Mouse (Mus musculus): ENCODE data around the gene Pir.

Gene Pir

DNA sequence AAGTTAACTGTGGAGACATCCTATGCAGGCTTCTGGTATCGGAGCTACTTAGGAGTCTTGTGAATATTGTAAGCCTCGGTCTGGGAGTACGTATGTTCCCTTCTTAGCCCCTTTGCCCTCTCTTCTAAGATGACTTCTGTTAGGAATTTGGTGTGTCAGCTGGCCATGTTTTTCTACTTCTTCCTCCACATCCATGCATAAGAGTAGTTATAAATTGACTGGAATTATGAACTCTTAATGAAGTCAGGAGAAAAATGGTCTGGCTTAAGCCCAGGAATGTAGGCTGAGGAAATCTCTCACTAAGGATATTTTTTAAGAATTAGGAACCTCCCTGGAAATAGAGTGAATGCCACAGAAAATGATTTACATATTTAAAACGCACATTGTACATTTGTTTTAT, 69.4 kb downstream of the Pir start:
- no peak for DNase-seq (ENCODE audit: low spot score)

DNA sequence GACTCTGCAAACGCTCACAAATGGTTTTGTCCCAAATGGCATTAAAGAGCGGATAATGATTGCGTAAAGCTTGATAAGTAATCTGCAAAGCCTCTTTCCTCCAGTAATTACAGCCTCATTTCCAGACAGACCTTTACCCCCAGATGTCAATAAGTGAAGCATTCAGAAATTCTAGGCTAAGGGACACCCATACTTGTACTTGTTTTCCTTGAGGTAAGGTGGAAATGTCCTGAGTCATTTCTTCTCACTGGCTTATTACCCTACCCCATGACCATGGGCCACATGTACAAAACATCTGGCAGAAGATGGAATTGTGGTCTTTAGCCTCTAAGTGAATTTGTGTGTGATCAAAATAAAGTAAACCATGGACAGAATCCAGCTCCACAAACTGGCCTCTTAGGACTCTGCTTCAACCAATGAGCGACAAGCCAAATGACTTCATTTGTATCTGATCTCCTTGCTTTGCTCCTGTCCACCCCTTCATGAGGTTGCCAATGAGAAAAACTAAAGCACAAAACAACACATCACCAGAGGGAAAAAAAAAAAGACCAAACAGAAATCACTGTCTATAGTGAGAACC, 76.3 kb downstream of the Pir start:
- DNase-seq (ENCODE audit: low spot score) = no peak

DNA sequence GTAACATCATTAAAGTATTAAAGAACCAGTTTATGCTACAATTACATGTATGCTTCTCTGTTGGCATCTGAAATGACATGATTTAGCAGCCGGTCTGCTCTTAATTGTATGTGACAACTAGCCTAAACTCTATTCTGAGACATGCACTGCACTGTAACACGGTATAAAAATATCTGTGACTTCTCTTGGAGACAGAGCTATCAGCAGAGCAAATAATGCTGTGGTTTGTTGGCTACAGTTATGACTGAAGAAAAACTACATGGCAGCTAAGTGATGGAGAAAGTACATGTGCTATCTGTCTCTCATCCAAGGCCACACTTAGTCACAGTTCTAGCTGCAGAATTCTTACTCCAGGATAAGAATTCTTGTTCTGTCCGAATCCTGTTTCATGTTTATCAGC, 79.8 kb downstream of the Pir start:
- no peak for DNase-seq (ENCODE audit: low spot score)

DNA sequence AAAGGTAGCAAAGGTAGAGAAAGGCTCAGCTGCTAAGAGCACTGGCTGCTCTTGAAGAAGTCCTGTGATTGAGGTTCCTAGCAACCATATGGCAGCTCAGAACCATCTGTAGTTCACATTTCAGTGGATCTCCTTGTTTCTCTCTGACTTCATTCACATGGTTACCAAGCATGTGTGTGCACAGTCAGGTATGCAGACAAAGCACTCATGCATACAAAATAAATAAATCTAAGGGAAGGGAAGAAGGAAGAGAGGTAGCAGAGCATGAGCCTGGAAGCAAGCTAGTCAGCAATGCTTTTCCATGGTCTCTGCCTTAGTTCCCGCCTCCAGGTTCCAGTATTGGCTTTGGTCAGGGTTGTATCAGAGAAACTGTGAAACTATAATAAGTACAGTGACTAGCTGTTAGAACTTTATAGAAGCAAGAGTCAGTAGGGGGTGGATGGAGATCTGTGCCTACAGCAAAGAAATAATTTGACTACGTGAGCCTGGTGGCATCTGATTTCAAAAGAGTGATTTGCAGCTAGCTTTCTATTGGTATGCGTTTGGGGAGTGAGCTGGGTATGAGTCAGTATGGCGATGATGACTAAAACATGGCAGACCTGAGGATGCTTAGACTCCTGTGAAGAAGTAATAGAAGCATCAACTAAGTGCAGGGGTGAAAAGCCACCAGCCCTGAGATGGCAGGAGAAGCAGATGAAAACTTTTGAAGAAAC, 96.1 kb downstream of the Pir start:
- DNase-seq (ENCODE audit: low spot score) = no peak

DNA sequence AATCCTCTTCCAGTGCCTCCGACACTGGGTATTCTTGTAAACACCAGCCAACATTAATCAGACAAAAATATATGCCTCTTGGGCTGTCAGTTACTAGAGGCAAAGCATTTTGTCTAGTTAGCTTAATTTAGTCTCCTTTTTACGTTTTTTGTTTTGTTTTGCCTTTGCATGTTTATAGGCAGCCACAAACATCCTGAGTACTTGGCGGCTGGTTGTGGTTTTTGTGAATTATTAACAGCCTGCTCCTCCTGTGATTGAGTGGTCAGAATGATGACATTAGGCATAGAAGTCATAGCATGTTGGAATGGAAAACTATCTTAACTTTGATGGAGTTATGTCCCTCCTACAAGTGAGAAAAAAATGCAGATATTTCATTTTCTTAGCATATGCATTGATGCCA, 101.4 kb downstream of the Pir start:
- DNase-seq (ENCODE audit: low spot score) = no peak

DNA sequence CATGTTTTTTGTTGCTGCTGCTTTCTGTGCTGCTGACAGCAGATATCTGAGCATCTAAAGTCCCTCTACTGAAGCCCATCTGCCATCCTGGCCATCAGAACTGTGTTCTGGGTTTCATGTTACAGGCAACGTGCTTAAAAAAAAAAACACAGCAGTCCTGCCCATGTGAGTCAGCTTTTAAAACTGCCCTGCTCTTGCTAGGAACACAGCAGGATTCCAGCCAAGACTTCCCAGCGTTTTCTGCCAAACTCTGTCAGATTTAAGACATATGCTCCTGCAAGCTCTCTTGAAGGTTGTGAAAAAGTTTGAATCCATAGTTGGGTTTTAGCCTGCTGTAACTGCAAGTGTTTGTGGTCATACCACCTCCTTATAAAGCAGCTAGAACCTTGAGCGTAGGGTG, 103.9 kb downstream of the Pir start, which contains the start of gene Vegfd:
Vegfd (plus strand) TSS at position 298 of the 400 bp plus-strand sequence.
- no peak for DNase-seq (ENCODE audit: low spot score)

DNA sequence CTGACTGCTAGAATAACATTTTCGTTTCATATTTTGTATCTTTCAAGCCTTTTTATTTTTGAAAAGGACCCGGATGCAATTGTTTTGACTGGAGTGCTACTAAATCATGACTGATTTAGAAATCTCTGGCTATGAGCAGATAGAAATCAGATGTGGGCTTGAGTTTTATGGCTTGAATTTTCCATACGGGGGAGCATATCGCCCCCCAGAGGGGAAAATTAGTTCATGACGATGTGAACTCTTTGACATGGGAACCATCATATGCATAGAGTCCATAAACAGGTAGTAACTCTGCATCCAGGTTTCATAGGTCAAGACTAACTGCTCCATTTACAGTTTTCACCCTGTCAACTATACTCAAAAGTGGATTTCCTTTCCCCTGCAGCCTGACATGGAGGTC, 105.4 kb downstream of the Pir start:
- DNase-seq (ENCODE audit: low spot score) = no peak

DNA sequence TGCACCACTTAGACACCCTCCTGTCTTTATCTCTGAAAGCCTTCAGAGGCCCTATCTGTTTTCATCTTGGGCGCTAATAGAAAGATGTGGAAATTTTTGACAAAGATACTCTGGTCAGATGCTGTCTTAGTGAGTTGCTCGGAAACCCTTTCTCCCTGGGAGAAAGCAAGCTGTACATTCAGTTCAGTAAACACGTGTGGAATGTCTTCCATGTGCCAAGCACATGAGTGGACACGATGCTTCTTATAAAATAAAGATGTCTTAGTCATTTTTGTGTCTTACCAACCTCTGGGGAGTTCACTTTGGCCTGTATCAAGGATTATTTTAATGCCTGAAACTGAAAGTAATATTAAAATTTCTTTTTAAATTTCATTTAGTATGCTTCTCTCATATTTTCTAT, 110.5 kb downstream of the Pir start:
- no peak for DNase-seq (ENCODE audit: low spot score)

DNA sequence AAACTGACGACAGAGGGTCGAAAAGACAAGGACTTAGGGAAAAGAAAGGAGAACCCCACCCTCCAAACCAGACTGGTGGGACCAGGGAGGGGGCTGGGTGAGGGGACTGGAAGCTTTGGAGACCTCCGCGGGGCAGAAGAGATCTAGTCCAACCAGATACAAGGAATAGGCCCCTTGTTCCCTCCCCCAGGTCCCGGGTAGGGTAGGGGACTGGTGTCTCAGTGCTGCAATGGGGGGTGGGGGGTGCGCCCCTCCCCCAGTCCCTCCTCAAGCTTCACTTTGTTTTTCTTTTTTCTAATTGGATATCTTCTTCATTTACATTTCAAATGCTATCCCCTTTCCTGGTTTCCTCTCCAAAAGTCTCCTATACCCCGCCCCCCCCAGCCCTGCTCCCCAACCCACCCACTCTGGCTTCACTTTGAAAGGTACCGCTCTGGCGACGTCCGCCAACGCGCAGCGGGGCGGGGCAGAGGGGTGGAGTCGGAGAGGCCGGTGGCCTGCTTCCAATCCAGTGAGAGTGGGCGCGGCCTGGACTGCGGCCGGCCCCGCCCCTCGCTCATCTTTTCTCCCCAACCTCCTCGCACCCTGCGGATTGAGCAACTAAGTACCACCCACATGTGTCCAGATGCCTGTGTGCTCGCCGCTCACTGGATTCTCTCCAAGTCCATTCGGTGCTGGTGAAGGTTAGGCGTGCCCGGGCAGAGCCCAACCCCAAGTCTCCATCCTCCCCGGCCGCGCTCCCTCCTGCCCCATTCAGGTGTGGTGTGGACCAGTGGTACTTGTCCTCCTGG, 112.6 kb downstream of the Pir start:
- peak; percentile 76 for DNase-seq (ENCODE audit: low spot score)

DNA sequence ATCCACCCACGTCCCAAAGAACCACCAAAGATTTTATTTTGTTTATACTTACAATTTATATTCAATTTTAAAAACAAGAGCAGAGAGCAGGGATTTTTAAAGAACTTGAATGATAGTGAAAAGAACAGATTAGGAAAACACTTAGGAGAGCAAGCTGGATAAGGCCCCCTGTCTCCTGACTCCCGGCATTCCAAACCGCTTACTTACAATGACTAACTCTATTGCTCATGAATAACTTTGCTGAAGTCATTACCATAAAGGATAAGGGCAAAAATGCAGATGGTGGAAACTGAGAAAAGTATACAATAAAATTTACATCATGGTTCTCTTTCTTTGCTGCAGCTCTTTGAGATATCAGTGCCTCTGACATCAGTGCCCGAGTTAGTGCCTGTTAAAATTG, 124.9 kb downstream of the Pir start:
- no peak for DNase-seq (ENCODE audit: low spot score)

DNA sequence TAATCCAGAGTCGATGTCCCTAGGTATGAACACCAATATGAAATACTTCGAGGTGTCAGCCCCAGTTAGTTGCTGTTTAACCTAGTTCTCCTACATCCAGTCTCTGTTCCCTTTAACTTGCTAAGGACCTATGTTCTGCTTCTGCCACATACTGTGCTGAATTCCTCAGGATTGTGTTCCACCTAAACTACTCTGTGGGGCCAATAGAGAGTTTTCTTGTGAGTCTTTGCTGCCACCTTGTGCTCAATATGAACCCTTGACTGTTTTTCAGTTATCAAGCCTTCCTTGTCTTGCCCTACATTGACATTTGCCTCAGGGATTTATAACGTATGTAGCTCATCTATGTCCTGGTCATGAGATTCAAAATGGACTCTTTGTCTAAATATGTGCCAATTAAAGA, 129.3 kb downstream of the Pir start:
- peak; percentile 57 for DNase-seq (ENCODE audit: low spot score)

DNA sequence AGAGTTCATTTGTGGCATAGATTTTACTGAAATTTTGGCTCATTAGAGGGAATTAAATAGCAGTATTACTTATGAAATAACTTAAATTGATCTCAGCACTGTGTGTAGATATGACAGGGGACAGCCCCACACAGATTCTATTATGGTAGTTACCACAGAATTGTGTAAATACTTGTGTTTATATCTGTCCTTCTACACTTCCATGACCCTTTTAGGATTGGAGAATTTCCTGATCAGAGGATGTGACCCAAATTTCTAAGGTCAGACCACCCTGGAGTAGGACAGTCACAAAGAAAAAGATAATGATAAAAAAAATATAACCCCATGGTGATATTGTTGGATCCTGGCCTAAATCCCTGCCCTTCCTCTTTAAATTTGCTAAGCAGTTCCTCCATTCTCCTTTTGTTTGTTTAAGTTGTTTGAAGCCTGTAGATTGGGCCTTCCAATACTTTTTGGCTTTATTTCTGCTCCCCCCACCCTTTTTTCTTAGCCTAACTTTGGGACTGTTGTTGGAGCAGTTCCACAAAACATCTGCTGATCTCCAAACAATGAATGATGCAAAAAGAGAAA, 136.0 kb downstream of the Pir start:
- no peak for DNase-seq (ENCODE audit: low spot score)

DNA sequence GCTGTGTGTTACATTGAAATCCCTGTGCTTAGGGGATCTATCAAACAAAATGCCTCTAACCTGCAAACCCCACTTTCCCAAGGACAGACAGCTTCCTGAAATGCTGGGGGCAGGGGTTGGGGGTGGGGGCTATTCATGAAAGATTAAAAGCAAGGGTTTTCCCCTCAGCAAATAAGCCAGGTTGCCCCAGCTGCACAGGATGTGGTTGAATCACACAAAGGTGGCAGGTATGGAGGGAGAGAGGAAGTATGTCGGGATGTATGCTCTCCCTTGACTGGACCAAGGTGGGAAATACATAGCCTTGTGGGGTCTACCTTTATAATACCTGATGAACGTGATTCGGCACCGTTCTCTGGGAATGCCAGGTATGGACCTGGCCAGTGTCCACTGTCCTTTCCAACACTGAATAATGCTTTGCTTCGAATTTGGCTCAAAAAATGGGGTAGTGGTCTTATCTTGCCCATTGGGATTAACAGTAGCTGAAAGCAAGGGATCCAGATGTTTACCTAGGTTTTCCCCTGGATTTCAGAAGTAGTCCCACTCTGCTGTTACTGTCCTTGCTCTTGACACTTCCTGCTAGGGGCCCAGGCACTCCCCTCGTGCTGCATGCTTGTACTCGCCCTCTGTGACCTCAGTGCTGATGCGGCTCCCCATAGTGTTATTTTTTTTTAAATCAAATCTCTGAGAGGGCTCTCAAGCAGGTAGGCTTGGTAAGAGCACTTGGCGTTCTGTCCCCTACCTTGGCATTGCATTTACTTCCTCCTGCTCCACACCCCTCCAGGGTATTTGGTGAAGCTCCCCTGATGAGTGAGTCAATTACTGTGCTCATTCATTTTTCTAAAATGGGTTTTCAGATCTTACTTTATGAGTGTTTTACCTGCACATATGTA, 137.2 kb downstream of the Pir start:
- DNase-seq (ENCODE audit: low spot score) = no peak

DNA sequence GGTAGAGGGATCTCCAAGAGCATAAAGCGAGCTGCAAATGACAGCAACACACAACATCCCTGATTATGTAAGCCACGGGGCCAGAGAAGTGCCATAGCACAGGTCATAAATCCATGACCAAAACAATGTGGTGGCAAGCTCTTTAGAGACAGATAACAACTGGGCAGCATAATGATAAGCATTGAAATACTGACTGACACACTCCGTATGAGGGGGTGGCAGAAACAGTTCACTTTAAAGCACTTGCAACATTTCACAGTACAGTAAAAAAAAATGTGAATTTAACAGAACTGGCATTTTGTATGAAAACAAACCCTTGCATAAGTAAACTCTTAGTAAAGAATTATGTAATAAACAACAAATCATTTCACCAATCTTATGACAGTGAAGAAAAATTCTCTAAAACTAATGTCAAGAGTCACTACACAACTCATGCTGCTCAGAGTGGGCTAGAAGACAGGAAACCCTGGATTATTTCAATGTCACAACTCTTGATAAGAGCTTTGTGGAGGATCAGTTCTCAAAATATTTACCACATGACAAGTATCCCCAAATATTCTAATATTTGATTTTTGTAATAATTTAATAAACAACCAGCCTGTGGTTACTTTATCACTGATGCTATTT, 139.2 kb downstream of the Pir start:
- no peak for DNase-seq (ENCODE audit: low spot score)

DNA sequence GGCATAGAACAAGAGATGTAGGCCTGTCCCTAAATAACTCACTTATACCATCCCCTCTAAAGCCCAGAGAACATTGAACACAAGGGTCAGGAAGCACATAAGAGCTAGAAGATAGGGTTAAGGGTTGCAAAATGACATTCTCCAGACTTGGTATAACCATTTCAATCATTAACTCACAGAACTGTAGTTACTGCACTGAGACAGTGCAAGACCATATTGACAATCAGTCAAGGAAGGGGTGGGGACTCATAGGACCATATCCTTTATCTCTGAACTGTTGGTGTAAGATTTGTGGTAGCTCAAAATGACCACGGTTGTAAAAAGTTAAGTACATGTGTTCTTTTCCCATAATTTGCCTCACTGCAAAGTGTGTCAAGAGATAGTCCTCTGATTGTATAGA, 141.4 kb downstream of the Pir start:
- DNase-seq (ENCODE audit: low spot score) = no peak

DNA sequence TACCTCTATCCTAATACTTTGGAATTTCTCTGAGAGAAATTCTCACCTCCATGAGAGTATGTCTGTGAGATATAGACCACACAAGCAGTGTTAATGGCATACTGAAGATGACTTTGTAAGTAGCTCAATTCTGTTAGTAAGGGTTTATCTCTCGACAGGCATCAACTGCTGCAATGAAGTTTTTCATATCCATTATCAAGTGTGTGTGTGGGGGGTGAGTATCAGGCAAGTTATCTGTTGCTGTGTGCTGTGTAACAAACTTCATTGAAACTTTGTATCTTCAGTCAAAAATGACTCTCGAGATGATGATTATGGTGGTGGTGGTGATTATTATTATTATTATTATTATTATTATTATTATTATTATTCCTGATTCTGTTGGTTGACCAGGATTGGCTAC, 147.6 kb downstream of the Pir start:
- no peak for DNase-seq (ENCODE audit: low spot score)

DNA sequence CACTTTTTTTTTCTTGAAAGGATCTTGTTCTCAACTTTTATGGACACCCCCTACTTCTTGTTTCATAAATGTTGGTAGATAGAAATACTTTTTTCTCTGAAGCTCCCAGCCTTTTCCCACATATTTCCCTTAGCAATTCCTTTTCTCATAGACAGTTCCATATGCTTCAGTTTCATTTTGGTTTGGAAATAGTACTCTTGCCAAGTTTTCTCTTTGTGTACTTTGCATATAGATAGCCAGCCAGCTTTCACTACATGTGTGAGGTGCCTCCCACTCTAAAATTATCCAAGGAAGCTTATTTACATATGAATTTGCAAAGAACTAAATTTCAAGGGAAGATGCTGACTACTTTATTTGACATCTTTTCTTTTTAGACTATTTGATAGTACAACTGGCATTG, 148.8 kb downstream of the Pir start:
- no peak for DNase-seq (ENCODE audit: low spot score)

DNA sequence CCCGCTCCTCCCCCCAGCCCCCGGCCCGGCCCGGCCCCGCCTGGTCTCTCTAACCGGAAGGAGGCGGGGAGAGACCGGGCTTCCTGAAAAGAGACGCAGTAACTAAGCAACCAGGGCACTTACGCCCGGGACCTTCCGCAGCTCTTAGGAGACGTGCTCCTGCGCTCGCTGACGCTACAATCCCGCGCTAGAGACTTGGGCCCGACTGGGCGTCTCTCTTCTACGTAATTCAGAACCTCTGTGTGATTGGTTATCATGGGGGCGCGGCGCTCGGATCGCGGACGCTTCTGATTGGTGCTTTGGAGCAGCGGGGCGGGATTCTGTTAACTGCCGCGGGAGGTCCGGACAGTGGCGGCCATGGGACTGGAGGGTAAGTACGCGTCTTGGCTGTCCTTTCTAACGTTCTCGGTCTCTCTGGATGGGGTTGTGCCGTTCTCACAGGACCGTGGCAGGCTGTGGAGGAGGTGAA, 150.3 kb downstream of the Pir start, which contains the start of gene Piga:
Piga (plus strand) TSS at position 317 of the 469 bp plus-strand sequence.
- peak; percentile 91 for DNase-seq (ENCODE audit: low spot score)

DNA sequence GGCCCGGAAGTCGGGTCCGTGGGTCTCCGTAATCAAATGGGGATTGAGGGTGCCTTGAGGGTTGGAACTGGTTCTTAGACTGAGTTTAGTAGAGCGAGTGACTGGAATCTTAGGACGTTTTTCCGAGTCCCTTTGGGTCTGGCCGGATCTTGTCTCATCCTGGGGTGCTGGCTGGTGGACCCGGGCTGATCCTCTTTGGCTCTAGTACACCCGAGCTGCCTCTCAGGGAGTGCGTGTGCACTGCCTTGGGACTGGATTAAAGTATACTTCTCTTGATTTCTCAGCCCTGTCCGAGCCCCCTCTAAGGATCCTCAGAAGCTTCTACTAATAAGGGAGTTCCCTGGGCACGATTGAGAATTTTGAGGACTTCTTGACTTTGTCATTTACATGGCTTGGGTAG, 150.8 kb downstream of the Pir start:
- no peak for DNase-seq (ENCODE audit: low spot score)

DNA sequence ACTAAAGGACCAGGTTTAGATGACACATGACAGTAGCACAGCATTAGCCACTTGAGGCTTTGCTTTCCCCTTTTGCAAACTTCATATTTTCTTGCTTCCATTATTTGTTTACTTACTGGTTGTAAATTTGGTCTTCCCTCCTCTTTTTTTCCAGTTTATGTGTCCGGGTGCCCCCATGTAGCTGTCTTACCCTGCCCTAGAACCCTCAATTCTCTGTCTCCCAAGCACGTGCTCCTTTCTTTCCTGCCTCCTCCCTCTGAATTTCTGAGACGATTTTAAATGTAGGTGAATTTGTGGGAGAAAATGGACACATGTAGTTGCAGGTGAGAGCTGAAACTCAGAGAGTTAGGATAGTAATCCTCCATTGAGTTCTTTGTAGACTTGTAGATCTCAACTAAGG, 151.3 kb downstream of the Pir start:
- no peak for DNase-seq (ENCODE audit: low spot score)

Measured in retina, embryonic 14.5 days (tissue).